Mouse (Mus musculus) liver, embryonic 11.5 days (tissue): ENCODE measurements around the gene Olfr366. TPM values are rescaled to one million over a fixed set of nuclear protein-coding genes. Genes with fewer than 3 reads are reported as not detected.
"Not testable (repeated sequence)": the region's sequence is repeated elsewhere in the genome, so short reads cannot be mapped to it uniquely, and the experiment has no call there.

Experiments
- ATAC-seq: fragments of 200-750 bp; cut with Nextera tagmentation; replicated peaks from 2 replicates; pipeline ENCODE4 v1.8.0; 2017; ENCODE audit warnings: moderate number of reproducible peaks, mild to moderate bottlenecking, moderate TSS enrichment, moderate library complexity; ENCODE audit not compliant: low FRiP score
- DNase-seq: peaks from one replicate; pipeline ENCODE4 v3.0.0-alpha.2; 2017; ENCODE audit warnings: low spot score
- H3K27ac ChIP-seq: fragments of 300-500 bp; sonication (generic); 2 replicates; pipeline ENCODE4 v1.5.1; 2014; ENCODE audit warnings: mild to moderate bottlenecking, low read depth, low read length, control low read depth
- H3K27me3 ChIP-seq: fragments of 300-500 bp; sonication (generic); replicated peaks from 2 replicates; pipeline ENCODE4 v1.6.1; 2014; ENCODE audit warnings: low read length, mixed read lengths; ENCODE audit not compliant: control insufficient read depth, insufficient read depth
- H3K36me3 ChIP-seq: fragments of 300-500 bp; sonication (generic); 2 replicates; pipeline ENCODE4 v1.6.1; 2014; ENCODE audit warnings: mild to moderate bottlenecking, low read length, moderate library complexity, mixed read lengths; ENCODE audit not compliant: control insufficient read depth, insufficient read depth
- H3K4me1 ChIP-seq: fragments of 300-500 bp; sonication (generic); replicated peaks from 2 replicates; pipeline ENCODE4 v1.6.1; 2014; ENCODE audit warnings: low read length, mixed read lengths; ENCODE audit not compliant: control insufficient read depth, insufficient read depth
- H3K4me2 ChIP-seq: fragments of 300-500 bp; sonication (generic); 2 replicates; pipeline ENCODE4 v1.6.1; 2014; ENCODE audit warnings: mild to moderate bottlenecking, control low read depth, moderate library complexity
- H3K4me3 ChIP-seq: fragments of 300-500 bp; sonication (generic); 2 replicates; pipeline ENCODE4 v1.5.1; 2014; ENCODE audit warnings: low read depth, low read length, control low read depth
- H3K9ac ChIP-seq: fragments of 300-500 bp; sonication (generic); 2 replicates; pipeline ENCODE4 v1.6.1; 2014; ENCODE audit warnings: low read depth, low read length, control low read depth
- H3K9me3 ChIP-seq: fragments of 300-500 bp; sonication (generic); 2 replicates; pipeline ENCODE4 v1.6.1; 2016; ENCODE audit warnings: low read length, inconsistent platforms, mixed read lengths; ENCODE audit not compliant: control insufficient read depth
- WGBS: fragments of 180-500 bp; shearing (Covaris S2); extraction: QIAGEN DNeasy Blood & Tissue Kit; methylation state at CpG from one replicate; pipeline ENCODE4 v1.1.7; 2014; 5-methylcytosine and 5-hydroxymethylcytosine counted together
- polyA plus RNA-seq: library from polyadenylated mRNA; unstranded; fragments of >200 nt; fragmentation: Nextera tagmentation; extraction: Ambion mirVana; gene quantifications from 2 replicates; pipeline ENCODE4 v1.2.1, GENCODE M21; 2014

The Olfr366 gene
- not detected in 2 replicates for polyA plus RNA-seq

DNA sequence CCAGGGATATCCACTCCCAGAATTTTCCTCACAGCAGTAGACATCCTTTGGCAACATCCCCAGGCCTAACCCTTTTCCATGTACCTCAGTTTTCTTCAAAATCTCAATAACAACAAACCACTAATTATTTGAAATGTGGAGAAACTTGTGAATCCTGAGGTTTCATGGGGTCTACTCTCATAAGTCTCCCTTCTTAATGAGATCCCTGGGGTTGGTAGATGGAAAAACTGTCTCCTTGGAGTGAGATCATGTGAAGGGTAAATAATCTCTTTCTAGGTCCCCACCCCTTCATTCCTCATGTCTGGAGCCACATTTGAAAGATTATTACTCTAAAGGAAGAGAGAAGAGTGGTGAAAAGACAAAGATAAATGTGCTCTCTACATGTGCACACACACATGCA lies at the start of gene Olfr366:
Gene Olfr366, plus strand, starts transcription at position 301 of the 400 bp plus-strand sequence.
- Histone ChIP-seq H3K4me2 (no peak within 1 kb of the TSS), H3K27me3 (no peaks in the 10 kb centered on the region), H3K27ac (no peak within 1 kb of the TSS), H3K9me3 (no peaks in the 10 kb centered on the region), H3K9ac (no peak within 1 kb of the TSS), H3K36me3 (no peaks in the 10 kb centered on the region), H3K4me1 (no peaks in the 10 kb centered on the region), H3K4me3 (no peak within 1 kb of the TSS)
- DNase-seq (no peak), ATAC-seq (no peak)

GRCm38 (mm10) chr2:37187898-37188297 lies 23.5 kb upstream of the Olfr366 start, which contains the start of gene Olfr365:
Gene Olfr365, plus strand, starts transcription at chr2:37188198.
- DNase-seq: no peak
- peaks cover 3% of the 10 kb centered on the region; the same call in 1 of the 2 replicates for H3K9me3 ChIP-seq
- H3K4me3 ChIP-seq: no peak within 1 kb of the TSS
- no peaks in the 10 kb centered on the region for H3K4me1 ChIP-seq
- WGBS: 66% methylated on average over 3 of the region's 3 CpGs
- no peaks in the 10 kb centered on the region for H3K27me3 ChIP-seq
- no peak within 1 kb of the TSS for H3K4me2 ChIP-seq
- ATAC-seq: no peak
- no peak within 1 kb of the TSS for H3K27ac ChIP-seq
- no peak within 1 kb of the TSS for H3K9ac ChIP-seq
- H3K36me3 ChIP-seq: no peaks in the 10 kb centered on the region

- not testable (repeated sequence) for ATAC-seq, H3K9me3 ChIP-seq, H3K4me1 ChIP-seq, H3K4me3 ChIP-seq, H3K27me3 ChIP-seq, H3K9ac ChIP-seq, H3K27ac ChIP-seq, DNase-seq, H3K4me2 ChIP-seq, H3K36me3 ChIP-seq
- WGBS: 75% methylated on average over 7 of the region's 7 CpGs
These were observed 50.4 kb downstream of the Olfr366 start for GRCm38 (mm10) chr2:37261781-37262180.

Other genes starting within 250 kb of the Olfr366 start
- not detected in 2 replicates for gene Olfr357, start 217.7 kb upstream of the Olfr366 start, polyA plus RNA-seq
- gene Olfr358, start 202.2 kb upstream of the Olfr366 start, polyA plus RNA-seq: not detected in 2 replicates
- not detected in 2 replicates for gene Olfr360, start 145.8 kb upstream of the Olfr366 start, polyA plus RNA-seq
- not detected in 2 replicates for gene Olfr361, start 122.3 kb upstream of the Olfr366 start, polyA plus RNA-seq
- not detected in 2 replicates for gene Olfr362, start 93.7 kb upstream of the Olfr366 start, polyA plus RNA-seq
- not detected in 2 replicates for gene Olfr364-ps1, start 72.3 kb upstream of the Olfr366 start, polyA plus RNA-seq
- not detected in 2 replicates for gene Olfr365, start 23.4 kb upstream of the Olfr366 start, polyA plus RNA-seq
- gene Olfr368, start 114.9 kb downstream of the Olfr366 start, polyA plus RNA-seq: not detected in 2 replicates
- 26.0 and 30.3 TPM in 2 replicates for gene Pdcl, start 147.8 kb downstream of the Olfr366 start, polyA plus RNA-seq
- gene Rc3h2, start 211.3 kb downstream of the Olfr366 start, polyA plus RNA-seq: 7.2 and 8.8 TPM in 2 replicates
- 7.6 and 7.7 TPM in 2 replicates for gene Zbtb26, start 231.6 kb downstream of the Olfr366 start, polyA plus RNA-seq
- gene Zbtb6, start 231.6 kb downstream of the Olfr366 start, polyA plus RNA-seq: 4.0 and 4.4 TPM in 2 replicates
- 20.3 and 20.4 TPM in 2 replicates for gene Rabgap1, start 231.7 kb downstream of the Olfr366 start, polyA plus RNA-seq